Mouse (Mus musculus): Measurements from ENCODE around the gene Inpp5d.

- TF ChIP-seq CTCF (IDR thresholded peaks at IDR 0.05; ENCODE audit: extremely low read depth, insufficient read depth, low read length): no peak
- TF ChIP-seq POLR2A (IDR thresholded peaks at IDR 0.05; ENCODE audit: extremely low read depth, insufficient read depth, low read length): no peak
These were observed 77.9 kb downstream of the Inpp5d start for GRCm38 (mm10) chr1:87698010-87698409.
